Mouse (Mus musculus) liver, embryonic 14.5 days (tissue): ENCODE data around the gene Gmfg.

Source experiments
- CTCF ChIP-seq: IDR thresholded peaks from 2 replicates; pipeline ENCODE4 v1.5.1; 2016; ENCODE audit warnings: antibody characterized with exemption, low read depth, control low read depth
- EP300 ChIP-seq: IDR thresholded peaks from 2 replicates; pipeline ENCODE4 v1.6.1; 2016; ENCODE audit warnings: antibody characterized with exemption, low read depth

DNA sequence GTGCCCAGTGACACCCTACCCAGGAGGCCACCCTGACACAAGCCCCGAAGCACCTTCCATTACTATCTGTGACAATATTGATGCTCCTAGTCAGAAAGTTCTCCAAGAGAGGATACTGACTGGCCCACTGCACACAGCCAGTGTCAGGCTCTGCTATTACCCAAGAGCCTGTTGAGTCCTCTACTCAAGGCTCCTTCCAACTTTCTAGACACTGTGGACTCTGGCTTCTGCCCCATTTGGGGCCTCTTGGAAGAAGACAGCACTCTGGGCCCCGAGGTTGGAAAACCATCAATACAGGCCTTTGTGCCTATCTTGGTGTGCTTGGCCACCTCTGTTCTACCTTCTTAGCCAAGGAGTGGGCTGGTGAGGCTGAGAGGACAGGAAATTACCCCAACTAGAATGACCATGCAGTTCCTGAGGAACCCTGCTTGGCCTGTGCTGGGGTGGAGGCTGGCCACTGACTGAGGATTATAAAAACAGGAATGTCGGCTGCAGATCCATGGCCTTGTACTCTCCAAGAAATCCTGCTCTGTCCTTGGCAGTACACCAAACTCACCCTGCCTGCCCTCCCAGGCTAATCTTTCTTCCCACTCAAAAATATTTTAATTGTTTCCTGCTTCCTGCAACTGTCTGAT lies 26.3 kb upstream of the Gmfg start:
- TF ChIP-seq EP300 = no peak
- no peak for TF ChIP-seq CTCF
